Mouse (Mus musculus) common myeloid progenitor, adult 5-6 weeks (primary cell): ENCODE results near the gene Gm38655. TPM values are rescaled to one million over a fixed set of nuclear protein-coding genes. Genes with fewer than 3 reads are reported as not detected.

Source experiments
- ATAC-seq: replicated peaks from 2 replicates; pipeline ENCODE4 v1.8.0; 2016; ENCODE audit warnings: low read depth, mild to moderate bottlenecking, moderate TSS enrichment, inconsistent platforms; ENCODE audit not compliant: poor library complexity, severe bottlenecking
- total RNA-seq: library from RNA; stranded (forward); fragments of 200-1000, 187-1606 nt; gene quantifications from 2 replicates; pipeline ENCODE4 v1.2.3, GENCODE M21; 2017

Gm38655 gene
- total RNA-seq, result not detected in 2 replicates

GRCm38 (mm10) chr17:25175411-25175810, at the start of gene Gm38655:
TSS of gene Gm38655 (minus strand) at chr17:25175471.
- no peak for ATAC-seq

- ATAC-seq, result no peak
These were observed 49.4 kb upstream of the Gm38655 start for GRCm38 (mm10) chr17:25224586-25225222.

- peak; percentile 40 for ATAC-seq
These were observed 47.8 kb upstream of the Gm38655 start for GRCm38 (mm10) chr17:25222951-25223601.

GRCm38 (mm10) chr17:25222504-25222940, 47.3 kb upstream of the Gm38655 start:
- peak; percentile 82 for ATAC-seq

- peak; percentile 37 for ATAC-seq
These were observed 46.7 kb upstream of the Gm38655 start for GRCm38 (mm10) chr17:25221821-25222503.

- no peak for ATAC-seq
These were observed 45.5 kb upstream of the Gm38655 start for GRCm38 (mm10) chr17:25220746-25221145.

GRCm38 (mm10) chr17:25219492-25220295, 44.4 kb upstream of the Gm38655 start:
- no peak for ATAC-seq

- no peak for ATAC-seq
These were observed 43.7 kb upstream of the Gm38655 start for GRCm38 (mm10) chr17:25218967-25219366.

GRCm38 (mm10) chr17:25215431-25215830, 40.2 kb upstream of the Gm38655 start:
- ATAC-seq, result no peak

- ATAC-seq, result no peak
These were observed 36.4 kb upstream of the Gm38655 start for GRCm38 (mm10) chr17:25211705-25212104.

- ATAC-seq, result peak; percentile 56; the same call in 1 of the 2 replicates
These were observed 35.6 kb upstream of the Gm38655 start for GRCm38 (mm10) chr17:25210680-25211466.

- ATAC-seq, result no peak
These were observed 34.7 kb upstream of the Gm38655 start for GRCm38 (mm10) chr17:25210006-25210405.

GRCm38 (mm10) chr17:25202401-25202800, 27.1 kb upstream of the Gm38655 start:
- no peak for ATAC-seq

- no peak for ATAC-seq
These were observed 13.8 kb upstream of the Gm38655 start for GRCm38 (mm10) chr17:25189091-25189490.

GRCm38 (mm10) chr17:25188150-25189031, 13.1 kb upstream of the Gm38655 start, which contains the start of gene Unkl:
TSS of gene Unkl (plus strand) at chr17:25188397.
- ATAC-seq, result peak; percentile 27; the same call in 1 of the 2 replicates

- no peak for ATAC-seq
These were observed 12.5 kb upstream of the Gm38655 start for GRCm38 (mm10) chr17:25187784-25188149.

- ATAC-seq, result no peak
These were observed 9.7 kb upstream of the Gm38655 start for GRCm38 (mm10) chr17:25184961-25185360.

GRCm38 (mm10) chr17:25184129-25184691, 8.9 kb upstream of the Gm38655 start, which contains the start of gene BC003965:
TSS of gene BC003965 (plus strand) at chr17:25184554.
- ATAC-seq, result peak; percentile 83
